Mouse (Mus musculus) MEL (cell line): ENCODE data around the gene Cisd3.

ENCODE experiments used
- CTCF ChIP-seq, 3 experiments: IDR thresholded peaks in 2 of 3; conservative IDR thresholded peaks in 1 of 3; 2 replicates each; pipeline ENCODE4 v1.5.1; 2011 to 2012; ENCODE audit warnings: low read length in 3 of 3, low read depth in 2 of 3, mild to moderate bottlenecking in 2 of 3, improper control_type of control experiment in 1 of 3, inconsistent platforms in 1 of 3, mixed read lengths in 1 of 3, moderate library complexity in 1 of 3; ENCODE audit not compliant: control insufficient read depth in 1 of 3, insufficient read depth in 1 of 3, poor library complexity in 1 of 3, severe bottlenecking in 1 of 3
- E2F4 ChIP-seq: IDR thresholded peaks from 2 replicates; pipeline ENCODE4 v1.6.1; 2011; ENCODE audit warnings: low read depth, low read length, improper control_type of control experiment, borderline replicate concordance
- MAFK ChIP-seq: IDR thresholded peaks from 2 replicates; pipeline ENCODE4 v1.6.1; 2011; ENCODE audit warnings: low read depth, mild to moderate bottlenecking, low read length, improper control_type of control experiment, borderline replicate concordance
- MAX ChIP-seq: IDR thresholded peaks from 2 replicates; pipeline ENCODE4 v1.6.1; 2011; ENCODE audit warnings: low read length, improper control_type of control experiment
- POLR2A ChIP-seq, 2 experiments: IDR thresholded peaks; 2 replicates each; pipeline ENCODE4 v1.6.1; 2011 to 2012; ENCODE audit warnings: low read length in 2 of 2, mild to moderate bottlenecking in 2 of 2, control low read depth in 1 of 2, improper control_type of control experiment in 1 of 2, low read depth in 1 of 2, moderate library complexity in 1 of 2; ENCODE audit not compliant: control insufficient read depth in 1 of 2, insufficient read depth in 1 of 2, poor library complexity in 1 of 2
- RAD21 ChIP-seq: IDR thresholded peaks from 2 replicates; pipeline ENCODE4 v1.6.1; 2011; ENCODE audit warnings: mild to moderate bottlenecking, low read depth, low read length, improper control_type of control experiment
- RCOR1 ChIP-seq: IDR thresholded peaks from 2 replicates; pipeline ENCODE4 v1.6.1; 2012; ENCODE audit warnings: low read depth, mild to moderate bottlenecking, inconsistent platforms, low read length, improper control_type of control experiment
- USF2 ChIP-seq, 2 experiments: IDR thresholded peaks; 2 replicates each; pipeline ENCODE4 v1.6.1; 2011 to 2012; ENCODE audit warnings: improper control_type of control experiment in 2 of 2, low read length in 2 of 2, borderline replicate concordance in 1 of 2, inconsistent platforms in 1 of 2, low read depth in 1 of 2, mild to moderate bottlenecking in 1 of 2; ENCODE audit not compliant: insufficient read depth in 1 of 2
- ZMIZ1 ChIP-seq: IDR thresholded peaks from 2 replicates; pipeline ENCODE4 v1.6.1; 2012; ENCODE audit warnings: low read depth, mild to moderate bottlenecking, inconsistent platforms, low read length, improper control_type of control experiment, moderate library complexity

- TF ChIP-seq RCOR1 (no peak), POLR2A (IDR thresholded peaks at IDR 0.05; ENCODE audit: control insufficient read depth in 1 of 2, insufficient read depth in 1 of 2, low read depth in 1 of 2, low read length in 2 of 2, poor library complexity in 1 of 2) (no peak), USF2 (IDR thresholded peaks at IDR 0.05; ENCODE audit: borderline replicate concordance in 1 of 2, insufficient read depth in 1 of 2, low read depth in 1 of 2, low read length in 2 of 2) (no peak), ZMIZ1 (no peak), CTCF (IDR thresholded peaks at IDR 0.05 in 2 of 3, conservative IDR thresholded peaks at IDR 0.05 in 1 of 3; ENCODE audit: control insufficient read depth in 1 of 3, insufficient read depth in 1 of 3, low read depth in 2 of 3, low read length in 3 of 3, poor library complexity in 1 of 3, severe bottlenecking in 1 of 3) (no peak), MAX (no peak), MAFK (no peak), E2F4 (no peak), RAD21 (no peak)
Measured at GRCm38 (mm10) chr11:97736645-97737044, 51.0 kb downstream of the Cisd3 start.
